Mouse (Mus musculus): ENCODE results near the gene Nckap5.

The Nckap5 gene

GRCm38 (mm10) chr1:126765506-126766170 is 65.0 kb downstream of the Nckap5 start:
- DNase-seq (ENCODE audit: low spot score in 2 of 2): no peak

DNA sequence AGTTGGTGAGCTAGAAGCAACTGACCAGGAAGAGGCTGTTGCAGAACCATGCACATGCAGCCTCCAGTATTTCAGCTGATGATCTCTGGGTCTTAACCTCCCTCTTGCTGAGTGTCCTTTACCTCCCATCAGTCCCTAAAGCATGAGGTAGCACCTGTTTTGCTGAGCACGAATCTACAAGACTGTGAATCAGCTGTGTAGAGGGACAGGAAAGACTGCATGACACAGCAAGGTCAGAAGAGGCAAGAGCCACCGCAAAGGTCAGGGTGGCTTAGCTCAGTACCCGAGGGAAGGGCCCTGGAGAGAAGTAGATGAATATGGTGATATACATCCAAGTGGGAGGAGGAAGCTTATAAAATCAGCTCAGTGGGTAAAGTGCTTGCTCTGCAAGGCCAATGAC is 66.4 kb downstream of the Nckap5 start:
- no peak for DNase-seq (ENCODE audit: low spot score in 2 of 2)

DNA sequence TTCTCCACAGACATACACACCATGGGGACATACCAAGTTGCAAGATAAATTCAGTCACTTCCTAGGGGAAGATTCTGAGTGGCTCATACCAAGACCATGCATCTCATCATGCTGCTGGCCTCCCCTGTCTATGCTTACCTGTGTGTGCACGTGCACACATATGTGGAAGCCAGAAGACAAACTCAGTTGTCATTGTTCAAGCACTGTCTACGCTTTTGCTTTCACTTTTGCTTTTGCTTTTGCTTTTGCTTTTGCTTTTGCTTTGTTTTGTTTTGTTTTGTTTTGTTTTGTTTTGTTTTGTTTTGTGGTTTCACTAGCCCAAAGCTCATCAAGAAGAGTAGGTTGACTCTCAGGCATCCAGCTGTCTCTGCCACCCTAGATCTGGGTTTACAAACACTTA is 67.4 kb downstream of the Nckap5 start:
- DNase-seq (ENCODE audit: low spot score in 2 of 2): no peak

DNA sequence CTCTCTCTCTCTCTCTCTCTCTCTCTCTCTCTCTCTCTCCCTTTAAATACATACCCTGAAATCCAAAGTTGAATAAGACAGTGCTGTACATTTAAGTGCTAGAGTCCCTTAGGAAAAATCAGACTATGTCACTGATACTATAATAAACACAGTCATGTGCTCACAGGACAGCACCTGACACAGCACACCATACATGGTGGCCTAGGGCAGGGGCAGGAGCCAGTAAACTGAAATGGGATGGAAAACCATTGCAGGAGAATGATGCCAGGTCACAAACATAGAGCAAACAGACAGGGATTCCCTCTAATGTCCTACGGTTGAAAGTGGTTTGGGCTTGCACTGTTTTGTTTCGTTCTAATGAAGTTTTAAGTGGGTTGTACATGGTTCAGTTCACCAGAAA is 70.2 kb downstream of the Nckap5 start:
- no peak for DNase-seq (ENCODE audit: low spot score in 2 of 2)

DNA sequence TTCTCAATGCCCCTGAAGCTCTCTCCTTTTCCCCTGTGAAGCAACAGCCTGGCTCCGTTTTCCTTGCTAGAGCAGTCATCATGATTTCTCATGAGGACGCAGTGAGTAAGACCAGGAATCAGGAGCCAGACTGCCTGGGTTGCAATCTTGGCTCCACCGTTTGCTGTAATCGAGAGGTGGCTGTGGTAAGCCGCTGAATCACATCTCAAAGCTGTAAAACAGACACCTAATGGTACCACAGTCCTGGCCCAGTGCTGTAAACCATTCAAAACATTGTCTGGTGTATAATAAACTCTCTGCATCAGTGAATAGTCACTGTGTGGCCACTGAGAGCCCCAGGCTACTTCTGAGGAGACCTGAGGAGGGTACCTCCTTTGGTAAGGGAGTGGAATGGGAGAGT is 74.9 kb downstream of the Nckap5 start:
- no peak for DNase-seq (ENCODE audit: low spot score in 2 of 2)

DNA sequence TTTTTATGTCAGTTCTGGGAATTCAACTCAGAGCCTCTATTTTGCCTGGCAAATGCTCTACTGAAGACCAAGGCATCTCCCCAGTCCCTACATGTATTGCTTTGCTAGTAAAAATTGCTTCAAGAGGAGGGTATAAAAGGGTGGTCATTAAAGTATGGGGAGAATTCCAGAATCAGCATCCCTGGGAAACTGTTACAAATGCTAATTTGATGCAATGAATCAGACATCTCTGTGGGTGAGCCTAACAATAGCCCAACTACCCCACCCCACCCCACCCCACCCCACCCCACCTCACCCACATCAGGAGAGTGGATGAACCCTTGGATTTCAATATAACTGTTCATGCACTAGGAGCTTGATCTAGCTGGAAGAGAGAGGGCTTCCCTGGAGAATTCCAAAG is 77.0 kb downstream of the Nckap5 start:
- no peak for DNase-seq (ENCODE audit: low spot score in 2 of 2)

DNA sequence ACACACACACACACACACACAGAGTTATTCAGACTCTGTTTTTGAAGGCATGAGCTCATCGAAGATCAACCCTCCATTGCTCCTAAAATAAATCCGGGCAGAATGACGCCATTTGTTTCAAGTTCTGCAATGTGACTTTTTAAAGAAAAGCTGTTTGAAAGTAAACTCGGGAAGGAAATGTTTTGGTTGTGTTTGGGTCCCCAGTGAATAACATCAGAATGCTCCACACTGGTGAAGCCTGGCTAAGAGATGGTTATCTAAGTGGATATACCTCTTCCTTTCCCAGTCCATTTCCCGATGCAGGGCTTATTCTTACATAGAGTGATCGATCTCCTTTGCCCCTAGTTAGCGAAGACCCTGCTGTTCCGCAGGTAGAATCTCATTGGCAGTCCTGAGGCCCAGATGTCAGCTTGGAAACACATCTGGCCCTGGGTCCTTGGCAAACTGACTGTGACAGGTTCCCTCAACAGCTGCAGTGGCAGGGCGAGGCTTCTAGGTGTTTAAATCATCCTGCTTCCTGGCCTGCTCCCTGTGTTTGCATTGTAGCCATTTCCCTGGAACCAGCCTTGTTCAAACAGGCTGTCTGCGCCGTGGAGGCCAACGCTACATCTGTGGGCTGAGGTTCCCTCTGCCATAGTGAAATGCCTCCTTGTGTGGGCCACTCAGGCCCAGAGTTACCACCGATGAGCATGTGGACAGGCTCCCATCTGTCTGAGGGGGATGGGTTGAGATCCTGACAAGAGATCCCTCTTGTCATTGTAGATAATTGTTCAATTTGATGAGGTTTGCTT is 78.2 kb downstream of the Nckap5 start:
- DNase-seq (ENCODE audit: low spot score in 2 of 2): no peak

DNA sequence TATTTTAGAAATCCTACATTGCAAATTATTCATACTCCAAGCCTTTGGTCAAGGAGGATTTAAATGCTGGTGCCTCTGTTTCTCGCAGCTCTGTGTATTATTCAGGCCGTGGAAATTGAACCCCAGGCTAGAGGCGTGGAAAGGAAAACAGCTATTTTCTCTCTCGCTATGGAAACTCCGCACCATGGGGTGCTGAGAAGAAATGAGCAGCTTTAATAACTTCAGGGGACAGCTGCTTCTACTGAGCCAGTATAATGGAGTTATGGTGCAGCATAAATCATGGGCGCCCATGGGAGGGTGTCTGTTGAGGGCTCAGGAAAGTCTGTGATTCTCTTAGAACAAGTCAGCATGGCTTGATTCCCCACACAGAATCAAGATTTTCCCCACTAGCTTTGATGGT is 79.5 kb downstream of the Nckap5 start:
- DNase-seq (ENCODE audit: low spot score in 2 of 2): no peak

- DNase-seq (ENCODE audit: low spot score in 2 of 2): no peak
These were observed 80.4 kb downstream of the Nckap5 start for GRCm38 (mm10) chr1:126750156-126750555.

GRCm38 (mm10) chr1:126747914-126748313 is 82.7 kb downstream of the Nckap5 start:
- no peak for DNase-seq (ENCODE audit: low spot score in 2 of 2)

DNA sequence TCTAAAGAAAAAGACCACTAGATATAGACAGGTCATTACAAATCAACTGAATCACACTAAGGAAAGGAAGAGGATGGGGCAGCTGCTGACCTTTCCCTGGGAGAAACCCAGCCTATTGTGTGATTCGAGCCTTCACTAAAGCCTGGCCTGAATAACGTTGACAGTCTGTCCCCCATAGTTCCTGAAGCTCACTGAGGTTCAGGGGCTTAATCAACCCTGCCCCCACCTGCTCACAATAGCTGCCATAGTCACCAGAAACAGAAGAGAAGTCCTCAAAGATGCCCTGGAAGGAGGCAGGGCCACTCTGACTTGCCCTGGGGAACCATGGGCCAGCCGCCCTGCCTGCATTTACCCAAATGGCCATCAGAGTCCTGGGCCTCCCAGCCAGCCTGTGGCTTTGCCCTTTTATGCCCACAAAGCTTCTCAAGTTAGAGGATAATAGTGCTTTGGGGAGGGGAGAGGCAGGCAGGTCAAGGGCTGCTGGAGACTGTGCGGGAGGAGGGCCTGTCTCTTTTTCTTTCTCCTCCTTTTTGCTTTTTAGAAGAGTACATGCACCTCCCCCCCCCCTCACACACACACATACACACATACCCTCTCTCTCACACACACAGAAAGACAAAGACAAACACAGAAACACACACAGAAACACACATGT is 85.0 kb downstream of the Nckap5 start:
- DNase-seq (ENCODE audit: low spot score in 2 of 2): no peak

DNA sequence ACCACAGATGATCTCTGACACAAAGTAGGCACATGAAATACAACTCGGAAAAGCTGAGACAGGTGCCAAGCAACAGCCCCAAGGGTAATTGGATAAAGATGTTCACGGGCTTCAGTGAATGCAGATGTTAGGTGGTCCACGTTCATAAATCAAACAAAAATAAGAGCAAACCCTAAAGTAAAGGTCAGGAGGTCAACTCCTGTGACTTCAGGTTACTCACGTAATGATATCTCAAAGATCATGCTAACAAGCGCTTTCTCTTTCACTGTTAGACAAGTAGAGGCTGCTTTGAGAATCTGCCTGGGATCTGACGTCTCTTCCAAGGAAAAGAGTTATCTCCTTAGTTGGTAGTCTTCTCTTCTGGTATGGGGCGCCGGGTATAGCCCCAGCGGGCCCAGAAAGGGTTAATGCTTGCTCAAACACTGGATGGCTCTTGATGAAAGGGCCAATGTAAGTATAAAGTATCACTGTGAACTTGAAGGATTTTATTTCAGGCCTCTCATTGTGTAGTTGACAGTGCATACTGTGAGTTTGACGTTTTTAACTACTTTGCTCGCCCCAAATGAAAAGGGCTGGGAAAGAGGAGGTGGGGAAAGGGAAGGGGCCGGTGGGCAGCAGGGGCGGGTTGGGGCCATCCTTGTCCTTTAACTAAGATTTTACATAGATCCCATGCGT is 85.8 kb downstream of the Nckap5 start:
- DNase-seq (ENCODE audit: low spot score in 2 of 2): no peak

- DNase-seq (ENCODE audit: low spot score in 2 of 2): no peak
These were observed 92.3 kb downstream of the Nckap5 start for GRCm38 (mm10) chr1:126738291-126738640.

GRCm38 (mm10) chr1:126737554-126738290 is 92.9 kb downstream of the Nckap5 start:
- DNase-seq (ENCODE audit: low spot score in 2 of 2): peak; percentile 29 to 53

GRCm38 (mm10) chr1:126731691-126732090 is 98.9 kb downstream of the Nckap5 start:
- no peak for DNase-seq (ENCODE audit: low spot score in 2 of 2)

- peak; percentile 7 to 33 for DNase-seq (ENCODE audit: low spot score in 2 of 2)
These were observed 104.1 kb downstream of the Nckap5 start for GRCm38 (mm10) chr1:126726400-126727055.

DNA sequence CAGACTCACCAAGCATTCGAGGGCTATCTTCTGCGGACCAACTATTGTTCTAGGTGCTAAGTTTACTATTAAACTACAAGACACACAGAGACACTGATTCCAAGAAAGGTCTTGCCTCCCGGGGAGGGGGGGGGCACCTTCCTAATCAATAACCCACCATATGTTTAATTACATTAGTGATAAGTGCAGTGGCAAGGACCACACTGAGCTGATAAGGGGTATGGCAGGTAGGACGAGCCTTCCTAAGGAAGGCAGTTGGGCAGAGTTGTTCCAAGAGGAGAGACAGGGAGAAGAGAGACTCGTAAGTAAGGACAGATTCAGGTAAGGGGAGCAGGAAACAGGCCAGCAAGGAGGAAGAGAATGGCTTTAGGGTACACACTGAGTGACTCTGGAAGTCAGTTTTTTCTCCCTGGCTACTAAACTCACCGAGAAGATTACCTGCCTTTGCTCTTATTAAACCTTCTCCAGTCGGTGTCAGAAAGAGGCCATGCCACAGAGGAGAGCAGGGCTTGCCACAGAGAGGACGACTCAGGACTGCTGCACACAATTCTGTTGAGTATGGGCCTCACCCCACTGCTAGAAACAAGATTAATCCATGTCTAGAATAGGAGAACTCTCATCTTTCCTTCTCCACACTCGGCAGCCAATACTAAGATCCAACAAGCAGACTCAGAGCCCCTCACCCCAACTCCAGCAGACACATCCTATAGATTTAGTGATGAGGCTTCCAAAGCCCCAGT is 104.8 kb downstream of the Nckap5 start:
- no peak for DNase-seq (ENCODE audit: low spot score in 2 of 2)

DNA sequence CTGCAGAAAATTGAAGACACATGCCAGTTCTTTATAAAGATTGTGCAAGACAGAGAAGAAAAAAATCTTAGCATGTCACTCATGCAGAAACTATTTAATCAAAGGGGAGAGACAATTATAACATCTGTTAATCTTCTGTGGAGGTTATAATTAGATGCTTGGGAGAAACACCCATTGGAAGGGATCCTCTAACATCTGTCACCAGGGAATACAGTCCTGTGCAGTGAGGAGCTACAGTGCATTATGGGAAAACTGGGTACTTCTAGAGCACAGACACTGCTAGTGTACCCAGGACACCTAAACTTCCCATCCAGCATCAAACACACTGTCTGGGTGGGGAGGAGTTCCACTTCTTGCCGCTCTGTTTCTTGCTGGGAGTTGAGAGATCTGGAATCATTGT is 108.7 kb downstream of the Nckap5 start:
- DNase-seq (ENCODE audit: low spot score in 2 of 2): no peak

DNA sequence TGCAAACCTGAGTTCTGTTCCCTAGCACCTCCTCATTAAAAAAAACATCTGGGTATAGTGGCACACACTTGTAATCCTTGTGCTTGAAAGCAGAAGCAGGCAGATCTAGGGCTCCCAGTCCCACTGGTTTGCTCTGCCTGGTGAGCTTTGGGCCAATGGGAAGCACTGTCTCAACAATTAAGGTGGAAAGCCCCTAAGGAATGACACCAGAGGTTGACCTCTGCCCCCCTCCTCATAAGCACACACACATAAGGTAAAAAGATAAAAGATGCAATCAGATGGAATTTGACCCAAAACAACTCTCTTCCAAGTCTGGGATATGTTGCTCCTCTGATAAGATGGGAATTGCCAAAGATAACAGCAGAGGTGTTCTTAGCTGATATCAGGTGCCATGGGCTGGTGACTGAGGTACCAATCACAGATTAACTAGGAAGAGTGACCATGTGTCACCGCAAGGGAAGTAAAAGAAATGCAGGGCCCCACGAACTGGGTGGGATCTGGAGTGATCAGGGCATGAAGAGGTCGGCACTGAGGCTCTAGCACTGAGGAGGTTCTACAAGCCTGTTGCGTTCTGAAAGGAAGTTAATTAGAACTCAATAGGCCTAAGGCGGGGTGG is 110.8 kb downstream of the Nckap5 start:
- DNase-seq (ENCODE audit: low spot score in 2 of 2): no peak

DNA sequence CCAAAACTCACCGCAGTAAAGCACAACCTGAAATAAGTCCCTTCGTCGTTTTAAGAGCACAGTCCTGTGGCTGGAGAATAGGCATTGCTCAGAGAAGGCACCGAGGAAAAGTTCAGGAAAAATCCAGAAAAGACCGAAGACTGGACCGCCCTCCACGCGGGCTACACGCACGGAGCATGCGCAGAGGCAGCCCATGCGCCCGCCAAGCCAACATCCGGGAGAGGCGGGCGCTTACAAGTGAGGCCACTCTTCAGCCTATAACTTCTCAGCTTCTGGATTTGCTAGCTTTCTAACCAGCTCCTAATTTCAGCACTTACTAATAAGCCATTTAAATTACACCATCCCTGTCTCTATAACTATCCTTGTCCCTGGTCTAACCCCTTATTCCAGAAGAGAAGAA is 124.0 kb downstream of the Nckap5 start:
- no peak for DNase-seq (ENCODE audit: low spot score in 2 of 2)
